Mouse (Mus musculus) G1E (cell line): Measurements from ENCODE around the gene Iqcf5. TPM values are rescaled to one million over a fixed set of nuclear protein-coding genes. Genes with fewer than 3 reads are reported as not detected.

ENCODE experiments used
- ATAC-seq: 2 replicates; pipeline ENCODE4 v1.8.0; 2016; ENCODE audit warnings: mild to moderate bottlenecking; ENCODE audit not compliant: insufficient number of reproducible peaks, poor library complexity, low FRiP score, severe bottlenecking; ENCODE audit errors: extremely low read depth
- DNase-seq: peaks from one replicate; pipeline ENCODE4 v3.0.0; 2012; ENCODE audit warnings: low spot score
- H3K27me3 ChIP-seq: 2 replicates; pipeline ENCODE4 v1.6.1; 2012; ENCODE audit warnings: mild to moderate bottlenecking, low read length, inconsistent platforms; ENCODE audit not compliant: insufficient read depth
- H3K36me3 ChIP-seq: replicated peaks from 2 replicates; pipeline ENCODE3; 2012; ENCODE audit warnings: mild to moderate bottlenecking, inconsistent platforms
- H3K4me1 ChIP-seq: 2 replicates; pipeline ENCODE4 v1.6.1; 2012; ENCODE audit warnings: low read depth, low read length, inconsistent platforms, mixed read lengths; ENCODE audit not compliant: insufficient read depth
- H3K4me3 ChIP-seq: 2 replicates; pipeline ENCODE4 v1.5.1; 2012; ENCODE audit warnings: low read depth, mild to moderate bottlenecking, inconsistent platforms, low read length, moderate library complexity, mixed read lengths
- H3K9me3 ChIP-seq: replicated peaks from 2 replicates; pipeline ENCODE4 v1.6.1; 2012; ENCODE audit warnings: inconsistent platforms
- CTCF ChIP-seq: IDR thresholded peaks from 2 replicates; pipeline ENCODE4 v1.5.1; 2012; ENCODE audit warnings: low read depth, low read length, inconsistent platforms, mixed read lengths
- GATA1 ChIP-seq: IDR thresholded peaks from 2 replicates; pipeline ENCODE4 v1.6.1; 2012; ENCODE audit warnings: borderline replicate concordance, low read length, inconsistent platforms, mixed read lengths
- GATA2 ChIP-seq: IDR thresholded peaks from 2 replicates; pipeline ENCODE4 v1.6.1; 2012; ENCODE audit warnings: low read depth, low read length, inconsistent platforms, borderline replicate concordance
- POLR2AphosphoS5 ChIP-seq: IDR thresholded peaks from 2 replicates; pipeline ENCODE4 v1.6.1; 2012; ENCODE audit warnings: low read depth, low read length, inconsistent platforms; ENCODE audit not compliant: insufficient replicate concordance
- TAL1 ChIP-seq: conservative IDR thresholded peaks from 2 replicates; pipeline ENCODE4 v1.6.1; 2012; ENCODE audit warnings: low read depth, low read length, inconsistent platforms, mixed read lengths
- polyA plus RNA-seq: library from polyadenylated mRNA; stranded (reverse); fragments of >175 nt; gene quantifications from 2 replicates; pipeline ENCODE4 v1.2.3, GENCODE M21; 2012
- total RNA-seq, 2 experiments: library from RNA; stranded (forward) in 1 of 2; stranded (reverse) in 1 of 2; fragments of 200-1000 nt in 1 of 2; fragments of >200 nt in 1 of 2; fragmentation: Nextera tagmentation in 1 of 2; gene quantifications; 2 replicates each; pipeline ENCODE4 v1.2.3; 2014 to 2017

Iqcf5 gene
- total RNA-seq (2014; fragmentation: Nextera tagmentation) (3.6 and 5.3 TPM in 2 replicates), total RNA-seq (2017) (0.76 and 1.2 TPM in 2 replicates), polyA plus RNA-seq (0.13 TPM in 1 of 2 replicates, not detected in the other)

GRCm38 (mm10) chr9:106514273-106514672 is at the start of gene Iqcf5:
TSS of gene Iqcf5 (plus strand) at chr9:106514573.
- Histone ChIP-seq H3K36me3 (no peaks in the 10 kb centered on the region), H3K4me1 (peaks cover 47% of the 10 kb centered on the region), H3K27me3 (no peaks in the 10 kb centered on the region; the same call in 1 of the 2 replicates), H3K9me3 (no peaks in the 10 kb centered on the region), H3K4me3 (no peak within 1 kb of the TSS)
- no peak for TF ChIP-seq POLR2AphosphoS5
- no peak for TF ChIP-seq CTCF
- TF ChIP-seq GATA2, result no peak
- TF ChIP-seq TAL1, result no peak
- TF ChIP-seq GATA1, result no peak
- DNase-seq, result no peak
- no peak for ATAC-seq

- Histone ChIP-seq H3K27me3 (peaks cover 32% of the 10 kb centered on the region), H3K36me3 (no peaks in the 10 kb centered on the region), H3K4me1 (peaks cover 4% of the 10 kb centered on the region; the same call in 1 of the 2 replicates), H3K9me3 (peaks cover 12% of the 10 kb centered on the region), H3K4me3 (no peak overlapping the region; the same call in 1 of the 2 replicates)
- DNase-seq (no peak), ATAC-seq (no peak)
- TF ChIP-seq GATA2 (no peak), GATA1 (no peak), TAL1 (no peak), CTCF (no peak)
Observed at GRCm38 (mm10) chr9:106464751-106465541, 49.4 kb upstream of the Iqcf5 start.

DNA sequence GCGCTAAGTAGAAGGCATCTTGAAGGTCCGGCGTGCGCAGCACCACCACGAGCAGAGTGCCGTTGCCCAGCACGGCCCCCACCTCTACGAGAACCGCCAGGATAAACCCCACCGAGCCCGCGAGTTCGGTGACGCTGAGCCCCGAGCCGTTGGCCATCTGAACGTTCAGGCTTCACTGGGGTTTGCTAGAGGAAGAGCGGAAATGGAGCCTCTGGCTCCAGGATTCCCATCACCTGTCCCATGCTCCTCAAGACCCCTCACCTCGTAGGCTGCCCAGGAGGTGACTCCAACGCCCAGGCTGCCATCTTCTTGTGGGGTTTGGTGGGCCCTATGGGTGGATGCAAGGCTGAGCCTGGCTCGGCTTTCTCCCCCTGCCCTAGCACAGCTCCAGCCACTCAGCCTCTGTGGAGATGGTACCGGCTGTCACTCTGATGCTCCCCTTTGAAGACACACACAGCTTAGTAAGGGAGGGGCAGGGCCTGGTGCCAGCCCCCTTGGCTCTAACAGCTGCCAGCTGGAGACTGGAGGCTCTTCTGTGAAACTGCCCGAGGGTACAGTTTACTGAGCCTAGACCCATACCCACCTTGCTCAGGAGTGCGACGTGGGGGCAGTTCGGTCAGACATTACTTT is 48.7 kb upstream of the Iqcf5 start, which contains the start of gene Gpr62:
Gpr62 (minus strand) TSS at position 368 of the 630 bp plus-strand sequence.
- no peak for TF ChIP-seq GATA1
- H3K4me1 ChIP-seq, result peaks cover 4% of the 10 kb centered on the region; the same call in 1 of the 2 replicates
- peaks cover 12% of the 10 kb centered on the region for H3K9me3 ChIP-seq
- no peak for DNase-seq
- no peak for ATAC-seq
- H3K36me3 ChIP-seq, result no peaks in the 10 kb centered on the region
- H3K27me3 ChIP-seq, result peaks cover 26% of the 10 kb centered on the region
- H3K4me3 ChIP-seq, result no peak within 1 kb of the TSS; the same call in 1 of the 2 replicates

GRCm38 (mm10) chr9:106466721-106467120 is 47.7 kb upstream of the Iqcf5 start:
- Histone ChIP-seq H3K27me3 (peaks cover 30% of the 10 kb centered on the region), H3K9me3 (peaks cover 12% of the 10 kb centered on the region), H3K4me3 (no peak overlapping the region), H3K36me3 (no peaks in the 10 kb centered on the region), H3K4me1 (peaks cover 4% of the 10 kb centered on the region; the same call in 1 of the 2 replicates)
- TF ChIP-seq TAL1 (no peak), POLR2AphosphoS5 (no peak), GATA2 (no peak), CTCF (no peak), GATA1 (no peak)
- no peak for ATAC-seq
- no peak for DNase-seq

GRCm38 (mm10) chr9:106467746-106468145 is 46.6 kb upstream of the Iqcf5 start:
- H3K36me3 ChIP-seq, result no peaks in the 10 kb centered on the region
- peaks cover 31% of the 10 kb centered on the region for H3K27me3 ChIP-seq
- TF ChIP-seq POLR2AphosphoS5 (no peak), GATA2 (no peak), GATA1 (no peak), CTCF (no peak), TAL1 (no peak)
- ATAC-seq (no peak), DNase-seq (no peak)
- H3K4me1 ChIP-seq, result peaks cover 9% of the 10 kb centered on the region; the same call in 1 of the 2 replicates
- no peak overlapping the region for H3K4me3 ChIP-seq
- H3K9me3 ChIP-seq, result peaks cover 12% of the 10 kb centered on the region

GRCm38 (mm10) chr9:106469317-106469716 is 45.1 kb upstream of the Iqcf5 start:
- ATAC-seq (no peak), DNase-seq (no peak)
- Histone ChIP-seq H3K9me3 (peaks cover 12% of the 10 kb centered on the region), H3K4me3 (no peak overlapping the region), H3K36me3 (no peaks in the 10 kb centered on the region), H3K27me3 (peaks cover 36% of the 10 kb centered on the region), H3K4me1 (peaks cover 18% of the 10 kb centered on the region)
- no peak for TF ChIP-seq POLR2AphosphoS5
